Mouse (Mus musculus) lung, postnatal 4 days (tissue): ENCODE data around the gene Togaram2.
"Not testable (repeated sequence)": the region's sequence is repeated elsewhere in the genome, so short reads cannot be mapped to it uniquely, and the experiment has no call there.

Experiments
- DNase-seq, 2 experiments: peaks; one replicate each; pipeline ENCODE4 v3.0.0; 2021

The Togaram2 gene

GRCm38 (mm10) chr17:71742156-71742555 is 69.1 kb downstream of the Togaram2 start:
- no peak for DNase-seq

GRCm38 (mm10) chr17:71742935-71743334 is 69.9 kb downstream of the Togaram2 start:
- peak; percentile 34 to 57 for DNase-seq

GRCm38 (mm10) chr17:71746114-71746513 is 73.1 kb downstream of the Togaram2 start:
- DNase-seq: no peak

GRCm38 (mm10) chr17:71747561-71747960 is 74.5 kb downstream of the Togaram2 start:
- DNase-seq: no peak

- DNase-seq: no peak
Measured at GRCm38 (mm10) chr17:71749616-71750168, 76.6 kb downstream of the Togaram2 start.

- no peak for DNase-seq
Measured at GRCm38 (mm10) chr17:71752831-71753230, 79.8 kb downstream of the Togaram2 start, which contains the start of gene Pcare. Gene Pcare (minus strand): TSS chr17:71752894.

- no peak for DNase-seq
Measured at GRCm38 (mm10) chr17:71760536-71760935, 87.5 kb downstream of the Togaram2 start.

GRCm38 (mm10) chr17:71768173-71768572 is 95.1 kb downstream of the Togaram2 start, which contains the start of gene Clip4:
Gene Clip4 (plus strand): TSS chr17:71768473.
- DNase-seq: not testable (repeated sequence)

- DNase-seq: no peak
Measured at GRCm38 (mm10) chr17:71769564-71769963, 96.5 kb downstream of the Togaram2 start.

- DNase-seq: no peak
Measured at GRCm38 (mm10) chr17:71770696-71771095, 97.6 kb downstream of the Togaram2 start.

GRCm38 (mm10) chr17:71774173-71774572 is 101.1 kb downstream of the Togaram2 start:
- no peak for DNase-seq

- no peak for DNase-seq
Measured at GRCm38 (mm10) chr17:71775279-71775678, 102.2 kb downstream of the Togaram2 start.

- DNase-seq: no peak
Measured at GRCm38 (mm10) chr17:71778696-71779095, 105.6 kb downstream of the Togaram2 start.
